Mouse (Mus musculus): ENCODE results near the gene C330007P06Rik.
"Not testable (repeated sequence)": the region's sequence is repeated elsewhere in the genome, so short reads cannot be mapped to it uniquely, and the experiment has no call there.

The C330007P06Rik gene

DNA sequence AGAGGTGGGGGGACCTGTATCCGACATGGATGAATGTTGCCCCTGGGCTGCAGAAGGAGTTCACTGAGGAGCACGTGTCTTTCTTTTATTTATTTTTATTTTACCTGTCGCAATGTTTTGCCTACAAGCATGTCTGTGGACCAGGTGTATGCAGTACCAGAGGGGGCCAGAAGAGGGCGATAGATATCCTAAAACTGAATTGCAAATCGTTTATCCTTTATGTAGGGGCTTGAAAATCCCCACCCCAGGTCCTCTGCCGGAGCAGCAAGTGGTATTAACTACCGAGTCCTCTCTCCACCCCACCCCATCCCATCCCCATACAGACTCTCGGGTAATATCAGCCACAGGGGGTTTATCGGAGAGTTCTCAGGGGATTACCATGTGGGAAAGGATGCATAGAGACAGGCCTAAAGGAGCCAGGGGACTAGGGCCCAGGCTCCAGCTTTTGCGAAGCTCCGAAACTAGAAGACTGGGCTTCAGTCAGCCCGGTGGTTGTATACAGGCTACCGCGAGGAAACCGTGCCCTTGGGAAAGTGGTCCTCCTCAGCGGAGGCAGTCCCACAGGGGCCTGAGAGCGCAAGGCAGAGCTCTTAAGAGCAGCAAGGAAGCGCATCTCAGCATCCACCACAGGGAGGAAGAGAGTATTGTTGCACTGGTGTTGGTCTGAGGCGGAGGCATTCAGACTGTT lies 40.4 kb downstream of the C330007P06Rik start:
- peak; percentile 87 to 88 for DNase-seq

DNA sequence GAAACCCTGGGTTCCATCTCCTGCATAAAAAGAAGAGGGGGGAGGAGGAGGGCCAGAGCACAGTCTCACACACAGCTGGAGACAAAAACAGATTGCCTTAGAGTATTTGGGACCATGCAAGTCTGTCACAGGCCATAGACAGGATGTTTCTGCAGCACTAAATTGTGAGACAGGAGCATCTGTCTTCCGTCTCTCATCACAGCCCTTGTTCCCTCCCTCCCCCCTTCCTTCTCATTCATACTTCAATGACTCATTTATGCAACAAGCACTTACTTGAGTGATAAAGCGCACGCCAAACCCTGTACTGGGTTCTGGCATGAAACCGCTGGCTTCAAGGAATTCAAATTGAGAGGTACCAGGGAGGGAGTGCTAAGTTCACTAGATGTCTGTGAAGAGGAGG lies 42.3 kb downstream of the C330007P06Rik start:
- no peak for DNase-seq

DNA sequence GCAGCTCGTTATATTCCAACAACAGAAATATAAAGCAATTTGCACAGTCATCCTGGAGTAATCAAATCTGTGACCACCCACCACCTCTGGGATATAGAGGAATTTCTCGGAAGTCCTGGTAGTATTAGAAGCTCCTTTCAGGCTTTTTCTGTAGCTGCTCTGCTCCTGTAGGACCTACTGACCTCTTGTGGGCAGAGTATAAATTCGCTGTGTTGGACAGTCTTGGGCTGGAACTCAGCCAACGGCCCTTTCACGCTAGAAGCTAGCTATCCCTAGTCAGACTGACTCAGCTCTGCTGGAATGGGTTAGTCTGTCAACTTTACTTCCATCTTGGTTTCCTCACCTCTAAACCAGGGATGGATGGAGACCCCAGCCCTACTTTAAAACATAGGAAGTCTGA lies 43.6 kb downstream of the C330007P06Rik start:
- DNase-seq = peak; percentile 76 to 77

DNA sequence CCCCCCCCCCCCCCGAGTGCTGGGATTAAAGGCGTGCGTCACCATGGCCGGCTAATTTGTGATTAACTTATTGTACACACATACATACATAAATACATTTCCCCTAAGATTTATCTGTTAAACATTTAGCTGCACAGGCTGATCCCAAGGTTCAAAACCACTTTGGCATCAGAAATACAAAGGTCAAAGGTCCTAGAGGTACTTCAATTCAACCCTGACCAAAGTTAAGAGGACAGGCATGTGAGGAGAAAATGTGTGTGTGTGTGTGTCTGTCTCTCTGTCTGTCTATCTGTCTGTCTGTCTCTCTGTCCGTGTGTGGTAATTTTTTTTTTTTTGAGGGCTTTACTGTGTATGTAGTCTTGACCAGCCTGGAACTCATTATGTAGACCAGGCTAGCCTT lies 47.0 kb downstream of the C330007P06Rik start:
- DNase-seq = no peak

DNA sequence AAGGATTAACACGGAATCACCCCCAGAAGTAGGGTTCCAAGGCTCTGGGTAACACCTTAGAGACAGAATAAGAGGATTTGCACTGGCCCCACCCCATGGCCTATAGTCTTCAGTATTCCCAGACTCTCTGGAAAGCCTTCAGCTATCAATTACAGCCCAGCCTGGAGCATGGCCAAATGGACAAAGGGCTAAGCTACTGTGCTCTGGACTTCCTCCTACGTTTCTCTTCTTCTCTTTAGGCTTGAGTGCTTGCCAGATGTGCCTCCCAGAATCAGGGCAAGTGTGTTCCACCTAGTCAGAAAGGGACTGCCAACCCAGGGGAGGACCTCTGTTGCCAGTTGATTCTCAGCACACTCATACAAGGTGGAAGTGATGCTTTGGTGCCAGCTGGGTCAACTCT lies 48.9 kb downstream of the C330007P06Rik start:
- no peak for DNase-seq

DNA sequence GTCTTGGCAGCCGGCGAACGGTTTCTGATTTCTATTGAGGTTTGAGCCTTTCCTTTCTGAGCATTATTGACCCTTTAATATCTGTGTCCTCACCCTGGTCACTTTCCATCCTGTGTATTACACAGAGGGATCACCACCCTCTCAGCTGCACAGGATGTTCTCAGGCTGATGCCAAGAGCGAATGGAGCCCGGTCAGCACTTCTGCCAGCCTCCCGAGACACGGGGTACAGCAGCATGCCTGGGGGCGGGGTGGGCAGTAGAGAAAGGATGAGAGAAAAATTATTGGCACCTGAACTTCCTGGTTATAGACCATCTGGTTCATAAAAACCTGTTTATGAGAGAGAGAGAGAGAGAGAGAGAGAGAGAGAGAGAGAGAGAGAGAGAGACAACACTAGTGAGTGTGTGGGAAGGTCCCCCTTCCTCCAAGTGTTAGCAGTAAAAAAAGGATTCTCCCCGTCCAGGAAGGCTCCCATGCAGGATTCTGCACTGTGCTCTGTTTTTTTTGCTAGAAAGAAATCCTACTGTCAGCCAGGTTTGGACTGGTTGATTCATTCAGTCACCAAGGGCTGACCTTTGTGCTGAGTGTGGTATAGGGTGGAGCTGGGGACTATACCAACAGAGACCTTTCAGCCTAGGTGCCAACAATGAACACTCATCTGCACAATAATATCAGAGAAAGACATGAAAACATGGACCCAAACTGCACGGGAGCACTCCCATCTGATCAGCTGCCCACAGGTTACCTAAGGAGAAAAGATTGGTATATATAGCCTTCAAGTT lies 49.8 kb downstream of the C330007P06Rik start:
- DNase-seq = no peak

DNA sequence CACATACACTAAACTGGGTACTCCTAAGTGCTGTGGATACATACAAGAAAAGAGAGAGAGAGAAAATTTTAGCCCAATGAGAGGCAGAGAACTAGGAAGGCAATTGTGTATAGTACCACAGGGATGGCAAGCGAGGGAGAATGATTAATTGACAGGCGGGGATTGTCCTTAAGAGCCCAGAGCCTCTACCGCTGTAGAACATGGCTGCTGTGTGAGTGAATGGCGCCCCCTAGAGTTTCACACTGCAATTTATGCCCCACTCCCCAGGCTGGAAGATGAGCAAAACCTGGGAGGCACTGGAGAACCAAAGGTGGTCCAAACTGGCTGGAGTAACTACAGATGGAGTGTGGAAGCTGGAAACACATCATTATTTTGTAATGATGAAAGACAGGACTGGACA lies 53.7 kb downstream of the C330007P06Rik start:
- DNase-seq = peak; percentile 63 to 64

DNA sequence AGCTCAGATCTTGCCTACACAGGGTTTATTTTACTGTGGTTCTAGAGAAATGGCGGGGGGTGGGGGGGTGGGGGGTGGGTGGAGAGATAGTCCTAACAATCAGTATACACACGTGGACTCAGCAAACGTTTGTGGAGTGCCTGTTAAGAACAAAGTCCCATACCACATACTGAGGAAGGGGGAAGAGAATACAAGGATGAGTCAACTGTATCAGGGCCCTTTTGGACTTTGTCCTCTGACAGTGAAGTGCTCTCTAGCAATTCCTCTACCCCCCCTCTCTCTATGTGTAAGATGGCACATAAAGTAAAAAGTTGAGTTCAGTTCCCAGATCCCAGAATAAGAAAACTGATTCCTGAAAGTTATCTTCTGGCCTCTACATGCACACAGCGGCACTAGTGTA lies 54.3 kb downstream of the C330007P06Rik start:
- DNase-seq = no peak

DNA sequence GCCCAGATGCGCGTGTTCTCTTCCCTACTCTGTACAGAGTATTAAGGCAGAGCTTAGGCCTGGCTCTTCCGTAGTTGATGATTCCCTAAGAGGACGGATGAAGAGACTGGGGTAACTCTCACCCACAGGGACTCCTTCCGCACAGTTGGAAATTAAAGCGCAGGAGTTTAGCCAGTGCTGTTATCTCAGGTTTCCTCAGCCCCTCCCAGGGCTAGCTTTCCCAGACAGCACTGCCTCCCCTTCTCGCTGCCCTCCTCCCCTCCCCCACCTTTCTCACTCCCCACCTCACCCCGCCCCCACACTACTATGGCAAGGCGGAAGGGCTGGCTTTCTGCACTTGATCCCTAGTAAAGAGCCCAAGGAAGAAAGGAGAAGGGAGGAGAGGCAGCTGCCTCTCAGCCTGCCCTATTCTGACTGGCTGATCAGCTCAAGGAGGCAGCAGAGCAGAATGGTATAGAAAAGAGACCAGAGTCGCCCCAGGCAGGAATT lies 56.9 kb downstream of the C330007P06Rik start:
- DNase-seq = peak; percentile 73

DNA sequence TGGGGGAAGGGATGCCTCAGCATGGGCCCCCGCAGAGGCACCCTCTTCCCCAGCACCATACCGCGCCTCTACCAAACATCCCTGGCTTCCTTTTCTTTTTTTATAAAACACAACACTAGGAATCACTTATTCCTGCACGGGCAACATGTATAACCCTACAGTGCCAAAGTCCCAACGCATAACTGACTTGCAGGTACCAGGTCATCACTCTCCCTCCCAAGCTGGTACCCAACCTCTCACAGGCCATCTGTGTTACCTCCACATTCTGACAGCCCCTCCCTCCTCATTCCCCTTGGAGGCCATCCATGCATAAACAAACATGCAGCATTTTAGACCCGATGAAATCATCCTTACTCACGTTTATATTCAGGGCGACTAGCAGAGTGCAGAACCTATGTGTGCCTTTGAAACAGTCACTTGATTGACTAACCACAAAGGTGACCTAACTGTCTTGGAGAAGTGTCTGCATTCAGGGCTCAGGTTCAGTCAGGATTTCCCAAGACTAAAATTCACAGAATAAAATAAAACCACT lies 57.5 kb downstream of the C330007P06Rik start:
- DNase-seq = peak in 1 of 2 experiments; percentile 15

DNA sequence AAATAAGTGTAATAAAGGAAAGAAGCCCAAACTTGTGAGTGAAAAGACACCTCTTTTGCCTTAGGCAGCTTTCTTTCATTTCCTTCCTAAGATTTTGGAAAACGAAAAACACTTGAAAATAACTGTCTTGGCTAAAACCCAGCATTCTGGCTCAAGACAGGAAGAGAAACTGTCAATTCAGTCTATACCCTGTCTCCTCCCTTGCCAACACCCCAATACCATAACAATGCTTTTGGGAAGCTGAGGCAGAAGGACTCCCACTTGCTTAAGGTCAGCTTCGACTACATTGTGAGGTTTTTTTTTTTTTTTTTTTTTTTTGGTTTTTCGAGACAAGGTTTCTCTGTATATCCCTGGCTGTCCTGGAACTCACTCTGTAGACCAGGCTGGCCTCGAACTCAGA lies 58.5 kb downstream of the C330007P06Rik start:
- no peak for DNase-seq

DNA sequence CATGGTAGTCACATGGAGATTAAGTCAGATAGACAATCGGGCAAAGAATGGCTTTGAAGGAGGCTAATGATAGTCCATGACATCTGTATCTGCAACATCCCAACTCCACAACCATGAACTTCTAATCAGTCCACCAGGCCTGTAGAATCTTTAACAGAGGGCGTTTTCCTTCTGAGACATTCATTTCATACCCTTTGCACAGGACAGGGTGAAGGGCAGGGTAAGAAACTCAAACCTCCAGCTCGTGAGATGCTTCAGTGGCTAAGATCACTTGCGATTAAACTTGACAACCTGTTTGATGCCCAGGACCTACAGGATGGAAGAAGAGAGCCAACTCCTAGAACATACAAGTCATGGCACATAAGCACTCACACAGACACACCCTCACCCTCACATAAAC lies 58.9 kb downstream of the C330007P06Rik start:
- no peak for DNase-seq

DNA sequence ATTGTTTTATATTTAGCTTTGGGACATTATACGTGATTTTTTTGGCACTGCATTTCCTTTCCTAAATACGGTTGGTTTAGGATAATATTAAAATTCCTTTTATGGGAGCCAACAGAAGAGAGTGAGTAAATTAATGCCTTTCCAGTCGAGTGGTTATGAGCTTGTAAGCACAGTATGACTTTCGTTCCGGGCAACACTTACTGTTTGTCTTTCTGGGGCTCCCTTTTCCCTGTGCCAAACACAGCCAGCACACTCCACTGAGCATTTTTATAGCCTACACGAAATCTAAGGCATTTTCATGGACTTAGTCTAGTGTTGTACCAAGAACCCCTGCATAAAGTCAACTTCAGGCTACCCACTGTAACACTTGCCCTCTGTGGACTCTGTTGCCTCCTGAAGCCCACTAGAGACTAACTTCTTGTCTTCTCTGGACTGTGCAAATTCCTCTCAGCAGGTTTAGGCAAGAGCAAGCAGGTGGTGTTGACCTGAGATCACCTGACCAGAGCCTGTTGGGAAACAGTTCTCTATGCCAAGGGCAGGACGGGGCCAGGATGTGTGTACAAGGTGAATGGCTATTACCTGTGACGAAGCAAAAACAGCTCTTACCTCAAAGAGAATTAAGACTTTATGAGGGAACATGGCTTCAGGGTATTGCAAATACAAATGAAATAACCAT lies 59.6 kb downstream of the C330007P06Rik start:
- DNase-seq = no peak

DNA sequence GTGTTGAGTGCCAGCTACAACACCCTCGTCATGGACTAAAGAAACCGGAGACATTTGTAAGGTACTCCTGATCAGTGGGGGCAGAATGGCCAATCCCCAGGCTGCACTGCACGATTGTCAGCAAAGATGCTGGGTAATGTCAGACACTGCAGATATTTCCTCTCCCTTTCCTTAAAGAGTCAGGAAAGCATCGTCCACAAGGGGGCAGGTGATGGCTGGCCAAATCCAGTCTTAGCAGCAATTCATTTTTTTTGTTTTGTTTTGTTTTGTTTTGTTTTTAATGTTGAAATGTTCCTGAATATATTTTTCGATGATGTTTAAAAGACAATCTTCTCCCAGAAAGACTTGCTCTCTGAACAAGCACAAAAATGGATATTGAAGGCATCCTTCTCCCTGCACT lies 62.5 kb downstream of the C330007P06Rik start:
- DNase-seq = peak; percentile 61 to 75

DNA sequence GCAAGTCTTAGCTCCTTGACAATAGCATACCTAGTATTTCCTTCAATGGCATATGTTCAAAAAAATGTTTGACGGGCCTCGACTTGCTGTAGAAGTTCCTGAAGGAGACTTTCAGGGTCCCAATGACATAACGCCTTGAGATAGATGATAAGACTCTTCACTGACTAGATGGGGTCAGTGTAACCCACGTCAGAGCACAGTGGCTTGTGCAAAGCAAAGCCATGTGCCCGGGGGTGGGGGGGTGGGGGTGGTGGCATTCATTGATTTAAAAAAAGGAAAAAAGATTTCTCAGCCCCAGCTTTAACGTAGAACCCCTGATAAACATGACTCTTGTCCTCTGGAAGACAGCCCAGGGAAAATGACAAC lies 65.6 kb downstream of the C330007P06Rik start:
- no peak for DNase-seq

DNA sequence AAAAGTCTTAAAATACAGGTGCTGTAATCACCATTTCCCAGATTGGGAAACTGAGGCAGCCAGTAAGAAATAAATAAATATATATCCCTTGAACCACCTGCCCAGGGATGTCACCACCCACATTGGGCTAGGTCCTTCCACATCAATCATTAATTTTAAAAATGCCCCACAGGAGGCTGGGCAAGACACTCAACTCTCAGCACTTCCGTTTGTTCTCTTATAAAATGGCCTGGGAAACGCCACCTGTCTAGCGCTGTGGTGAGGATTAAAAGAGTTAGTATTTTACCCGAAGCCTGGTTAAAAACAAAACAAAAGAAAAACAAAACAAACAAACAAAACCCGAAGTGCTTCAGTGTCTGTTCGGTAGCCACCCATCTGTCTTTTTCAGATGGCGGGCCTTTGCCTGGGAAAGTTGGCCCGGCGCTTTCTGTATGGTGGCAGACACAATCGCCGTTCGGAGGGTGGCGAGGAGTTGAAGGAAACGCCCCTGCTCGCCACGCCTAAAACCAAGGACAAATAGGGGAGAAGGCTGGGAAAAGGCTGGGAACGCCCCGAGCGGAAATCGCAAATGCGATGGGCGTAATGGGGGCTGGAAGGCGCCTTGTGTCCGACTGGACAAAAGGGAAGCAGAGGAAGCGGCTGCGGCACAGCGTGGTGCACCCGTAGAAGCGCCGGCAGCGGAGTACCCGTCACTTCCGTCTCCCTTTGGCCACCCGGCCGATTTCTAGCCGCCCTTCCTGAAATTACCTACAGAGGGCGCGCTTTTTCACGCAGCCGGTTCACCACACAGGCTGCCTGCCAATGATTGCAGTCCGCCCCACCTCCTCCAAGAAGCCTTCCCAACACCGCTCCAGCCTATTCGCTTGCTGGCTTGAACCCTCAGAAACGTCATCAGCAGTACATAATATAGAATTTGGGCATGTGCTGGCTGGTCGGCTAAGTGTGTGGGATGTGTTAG lies 66.3 kb downstream of the C330007P06Rik start:
- peak; percentile 94 for DNase-seq

DNA sequence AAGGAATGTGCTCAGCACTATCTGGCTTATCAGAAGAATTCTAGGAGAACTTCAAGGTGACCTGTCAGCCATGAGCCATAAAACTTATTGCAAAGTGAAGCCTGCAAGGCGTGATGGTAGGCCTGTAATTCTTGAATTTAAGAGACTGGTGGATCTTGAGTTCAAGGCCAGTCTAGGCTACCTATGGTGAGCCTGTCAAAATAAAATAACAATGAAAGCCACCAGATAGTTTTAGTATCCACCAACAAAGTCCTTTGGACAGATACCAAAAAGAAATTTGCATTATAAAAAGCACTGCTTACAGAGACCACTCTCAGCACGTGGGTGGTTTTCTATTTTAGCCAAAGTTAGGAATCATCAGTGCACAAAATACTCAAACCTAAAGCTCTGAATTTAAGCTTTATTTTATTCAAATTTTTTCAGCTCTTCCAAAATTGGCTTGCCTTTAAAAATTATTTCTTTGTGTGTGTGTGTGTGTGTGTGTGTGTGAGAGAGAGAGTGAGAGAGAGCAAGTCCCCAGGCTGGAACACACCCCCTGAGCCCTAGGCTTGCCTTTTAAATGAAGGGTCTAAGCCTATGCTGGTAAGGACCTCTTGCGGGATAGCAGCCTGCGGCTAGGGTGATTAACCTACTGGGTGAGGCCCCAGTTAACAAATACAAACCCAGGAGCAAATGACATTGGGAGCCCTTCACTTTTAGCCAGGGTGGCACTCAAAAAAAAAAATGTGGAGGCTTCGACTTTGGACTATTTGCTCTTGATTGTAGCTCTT lies 68.3 kb downstream of the C330007P06Rik start:
- DNase-seq = no peak

DNA sequence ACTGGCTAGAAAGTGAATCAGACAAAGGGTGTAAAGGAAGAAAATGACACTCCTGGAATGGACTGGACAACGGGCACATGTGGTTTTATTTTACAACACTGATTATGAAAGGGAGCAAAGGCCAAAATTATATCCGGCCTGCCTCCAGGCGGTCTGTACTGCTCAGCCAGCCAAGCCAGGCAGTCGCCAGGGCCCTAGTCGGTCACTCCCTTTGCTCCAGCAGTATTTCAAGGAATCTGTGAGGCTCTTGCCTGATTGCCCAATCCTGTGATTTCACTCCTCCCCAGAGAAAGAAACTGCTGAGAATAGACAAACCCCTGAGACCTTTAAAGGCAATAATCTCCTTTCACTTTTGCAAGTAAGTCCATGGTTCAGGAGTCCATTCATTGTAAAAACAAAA lies 69.7 kb downstream of the C330007P06Rik start:
- DNase-seq = no peak

DNA sequence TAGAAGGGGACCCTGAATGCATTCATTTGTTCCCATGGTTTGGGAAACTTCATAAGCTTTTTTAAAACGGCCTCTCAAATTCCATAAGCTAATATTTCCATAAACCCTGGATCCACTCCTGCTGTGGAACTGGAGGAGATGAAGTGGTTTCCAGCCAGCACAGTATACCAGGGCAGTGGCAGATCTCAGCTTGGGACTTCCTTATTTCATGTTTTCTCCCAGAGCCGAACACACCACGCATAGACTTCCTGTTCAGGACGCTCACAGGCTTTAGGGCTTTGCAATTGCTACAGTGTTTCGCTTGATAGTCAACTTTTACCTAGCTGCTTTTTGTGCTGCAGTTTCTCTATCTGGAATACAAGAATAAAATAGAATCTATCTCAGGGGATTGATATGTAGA lies 70.7 kb downstream of the C330007P06Rik start:
- DNase-seq = no peak

DNA sequence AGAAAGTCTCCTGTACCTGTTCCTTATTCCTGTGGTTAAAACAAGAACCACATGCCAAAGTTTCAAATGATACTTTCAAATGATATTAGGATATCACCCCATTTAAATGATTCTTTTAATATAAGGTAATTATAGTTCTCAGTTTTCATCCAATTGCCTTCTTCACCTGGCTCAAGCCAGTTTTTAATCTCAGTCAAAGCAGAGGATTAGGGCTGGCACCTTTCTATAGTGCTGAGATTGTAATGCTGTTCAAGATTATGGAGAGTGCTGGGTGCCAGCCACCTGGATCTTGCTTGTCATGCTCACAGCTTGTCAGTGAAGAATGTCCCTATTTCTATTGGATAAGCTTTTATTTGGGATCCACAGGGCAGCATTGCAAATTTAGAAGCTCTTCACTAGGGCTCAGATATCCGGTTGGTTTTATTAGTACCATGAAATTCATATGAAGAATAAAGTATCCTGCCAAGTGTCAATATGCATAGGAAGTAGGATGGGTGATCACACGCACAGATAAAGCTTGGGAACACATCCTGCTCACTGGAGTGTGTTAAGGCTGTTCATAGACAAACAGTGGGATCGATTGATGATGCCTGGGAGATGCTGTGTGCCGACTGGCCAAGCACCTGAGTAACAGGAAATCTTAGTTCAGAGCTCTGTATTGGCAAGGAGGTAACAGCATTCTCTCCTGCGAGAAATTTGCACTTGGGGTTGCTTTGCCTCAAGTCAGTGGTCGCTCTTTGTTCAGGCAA lies 74.6 kb downstream of the C330007P06Rik start:
- DNase-seq = no peak

DNA sequence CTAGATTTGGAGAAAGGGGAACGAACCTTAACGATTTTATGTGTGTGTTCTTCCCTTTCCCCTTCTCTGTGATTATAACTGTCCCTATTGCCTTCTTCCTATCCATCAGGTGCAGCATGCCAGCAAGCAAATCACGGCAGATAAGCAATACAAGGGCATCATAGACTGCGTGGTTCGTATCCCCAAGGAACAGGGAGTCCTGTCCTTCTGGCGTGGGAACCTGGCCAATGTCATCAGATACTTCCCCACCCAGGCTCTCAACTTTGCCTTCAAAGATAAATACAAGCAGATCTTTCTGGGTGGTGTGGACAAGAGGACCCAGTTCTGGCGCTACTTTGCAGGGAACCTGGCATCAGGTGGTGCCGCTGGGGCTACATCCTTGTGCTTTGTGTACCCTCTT lies 77.2 kb downstream of the C330007P06Rik start:
- not testable (repeated sequence) for DNase-seq

Measured in cerebellum, postnatal 10 days (tissue).